Mouse (Mus musculus) monocyte, adult 2 months (primary cell): ENCODE measurements at regions not wholly inside any gene's neighbourhood (a gene's known extent, or its start where the extent isn't known, plus 50 kb on each side); places are given as distances from the start of the nearest gene placed in this dataset.

Experiments
- DNase-seq, 2 experiments: peaks; one replicate each; pipeline ENCODE4 v3.0.0; 2022; ENCODE audit warnings: low spot score in 2 of 2, low read depth in 1 of 2

DNA sequence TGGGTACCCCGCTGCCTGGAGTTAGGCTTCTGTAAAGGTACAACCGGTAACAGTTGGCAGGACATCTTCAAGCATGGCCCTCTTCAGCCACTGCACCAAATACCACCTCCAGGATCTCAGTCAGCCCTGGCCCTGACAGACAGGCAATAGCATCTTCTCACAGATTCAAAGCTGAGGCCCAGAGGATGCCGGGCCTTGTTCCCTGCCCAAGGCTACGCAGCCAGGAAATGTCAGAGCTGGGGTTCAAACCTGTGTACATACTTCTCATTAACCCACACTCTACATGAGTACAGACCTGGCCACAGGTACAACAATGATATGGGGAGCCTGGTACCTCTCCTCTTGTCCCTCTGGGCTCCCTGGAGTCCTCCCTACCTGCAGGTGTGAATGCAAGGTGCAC lies 497.3 kb downstream of the Med13l start:
- DNase-seq = no peak

DNA sequence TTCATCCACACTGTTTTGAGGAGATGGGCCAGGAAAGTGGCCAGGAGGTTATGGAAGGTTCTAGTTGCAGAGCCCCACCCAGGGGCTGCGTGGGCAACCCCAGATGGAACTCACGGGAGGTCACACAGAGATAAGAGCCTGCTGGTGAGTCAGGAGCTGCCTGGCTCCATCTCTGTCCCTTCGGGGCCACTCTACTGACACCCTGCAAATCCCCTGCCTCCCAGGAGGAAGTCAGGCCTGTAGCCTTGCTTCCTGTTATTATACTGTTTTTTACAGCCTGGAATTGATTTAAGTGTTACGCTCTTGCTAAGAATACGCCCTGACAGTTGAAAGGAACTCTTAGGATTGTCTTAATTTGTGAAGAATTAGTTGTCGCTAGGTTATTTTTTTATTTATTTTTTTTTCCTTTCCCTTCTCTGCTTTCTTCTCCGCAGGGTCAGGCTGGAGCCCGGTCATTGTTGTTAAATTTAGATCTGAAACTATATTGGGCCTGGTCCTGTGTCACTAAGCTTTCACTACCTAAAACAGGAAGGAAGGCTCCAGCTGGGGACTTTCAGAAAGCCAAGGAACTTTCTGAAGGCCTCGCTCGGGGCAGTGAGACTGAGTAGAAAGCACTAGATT lies 497.9 kb downstream of the Med13l start:
- no peak for DNase-seq

DNA sequence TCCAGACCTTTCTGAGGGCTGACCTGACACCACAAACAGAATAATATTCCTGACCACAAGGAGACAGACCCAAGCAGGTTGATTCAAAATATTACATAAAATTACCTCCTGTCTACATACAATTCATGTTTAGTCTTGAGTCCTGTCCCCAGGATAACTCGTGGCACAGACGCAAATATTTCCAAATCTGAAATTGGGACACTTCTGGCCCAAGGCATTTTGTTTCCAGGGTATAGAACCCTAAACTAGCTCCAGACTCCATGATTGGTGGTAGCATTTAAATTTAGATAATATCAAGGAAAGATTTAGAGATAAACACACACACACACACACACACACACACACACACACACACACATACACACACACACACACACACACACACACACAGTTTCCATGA lies 498.7 kb downstream of the Med13l start:
- no peak for DNase-seq

DNA sequence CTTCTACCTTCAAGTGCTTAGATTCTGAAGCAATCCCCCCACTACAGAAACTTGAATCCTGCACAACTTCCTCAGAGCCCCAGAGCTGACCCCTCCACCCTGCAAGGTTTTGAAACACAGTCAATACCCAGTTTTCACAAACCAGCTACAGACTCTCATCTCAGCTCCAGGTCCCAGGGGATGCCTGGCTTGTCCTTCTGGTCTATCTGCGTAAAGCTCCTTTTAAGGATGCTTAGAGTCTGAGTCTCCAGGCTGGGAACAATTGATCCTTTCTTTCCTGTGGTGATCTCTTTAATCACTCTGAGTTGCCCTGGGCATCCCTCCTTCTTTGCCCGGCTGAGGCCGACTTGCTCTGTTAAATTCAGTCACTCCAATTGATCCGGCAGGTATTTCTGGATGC lies 500.4 kb downstream of the Med13l start:
- DNase-seq = no peak

DNA sequence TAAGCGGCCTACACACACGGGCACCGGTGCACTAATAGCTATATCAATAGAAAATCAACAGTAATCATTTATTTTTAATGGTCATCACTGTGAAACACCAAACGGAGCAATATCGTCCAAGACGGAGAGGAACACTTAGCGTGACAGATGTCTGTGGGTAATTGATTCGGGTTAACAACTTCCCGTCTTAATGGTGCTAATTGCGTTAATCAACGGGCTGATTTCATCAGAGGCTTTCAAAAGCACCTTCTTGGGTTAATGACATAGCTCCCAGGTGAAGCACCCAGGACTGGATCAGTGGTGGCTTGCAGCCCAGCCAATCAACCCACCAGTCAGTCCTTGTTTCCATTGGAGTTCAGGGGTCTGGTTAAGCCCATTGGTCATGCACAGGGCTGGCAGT lies 502.0 kb downstream of the Med13l start:
- DNase-seq = no peak

DNA sequence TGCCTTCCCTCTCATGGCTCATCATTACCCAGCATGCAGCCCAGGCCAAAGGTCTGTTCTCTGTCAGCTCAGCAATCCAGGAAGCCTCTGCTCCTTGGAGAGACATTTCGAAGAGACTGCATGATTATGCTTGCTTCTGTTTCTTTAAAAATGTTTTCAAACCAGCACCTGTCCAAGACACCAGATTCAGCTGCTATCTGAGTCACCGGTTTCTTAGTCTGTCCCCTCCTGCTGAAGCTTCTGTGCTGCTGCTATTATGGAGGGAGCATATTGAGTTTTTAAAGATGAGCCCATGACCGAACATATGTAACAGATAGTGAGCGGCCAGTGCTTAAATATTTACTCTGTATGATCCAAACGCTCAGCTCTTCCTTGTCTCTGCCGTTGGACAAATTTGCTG lies 506.2 kb downstream of the Med13l start:
- DNase-seq = no peak

DNA sequence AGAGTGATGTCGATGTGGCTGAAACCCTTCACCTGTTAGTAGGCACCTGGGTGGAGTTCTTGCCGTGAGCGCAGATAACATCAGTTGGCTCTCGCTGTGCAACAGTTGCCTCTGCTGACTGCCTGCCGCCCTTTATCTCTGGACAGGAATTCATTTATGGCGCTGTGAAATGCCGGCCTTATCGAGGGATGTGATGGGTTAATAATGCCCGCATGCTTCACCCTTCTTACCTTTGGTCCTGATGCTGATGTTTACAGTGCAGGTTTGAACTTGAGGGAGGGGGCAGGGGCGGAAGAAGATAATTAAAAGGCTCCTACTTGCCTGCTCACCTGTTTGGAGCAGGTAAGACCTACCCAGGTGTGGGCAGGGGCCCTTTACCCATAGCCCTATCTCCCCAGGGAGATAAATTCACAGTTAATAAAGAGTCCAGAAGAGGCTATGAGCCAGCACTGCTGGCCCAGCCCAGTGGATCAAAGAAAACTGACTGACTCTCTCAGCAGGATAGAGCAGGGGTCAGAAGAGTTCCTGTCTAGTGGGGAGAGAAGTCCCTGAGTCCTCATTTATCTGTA lies 509.4 kb downstream of the Med13l start:
- DNase-seq = no peak

DNA sequence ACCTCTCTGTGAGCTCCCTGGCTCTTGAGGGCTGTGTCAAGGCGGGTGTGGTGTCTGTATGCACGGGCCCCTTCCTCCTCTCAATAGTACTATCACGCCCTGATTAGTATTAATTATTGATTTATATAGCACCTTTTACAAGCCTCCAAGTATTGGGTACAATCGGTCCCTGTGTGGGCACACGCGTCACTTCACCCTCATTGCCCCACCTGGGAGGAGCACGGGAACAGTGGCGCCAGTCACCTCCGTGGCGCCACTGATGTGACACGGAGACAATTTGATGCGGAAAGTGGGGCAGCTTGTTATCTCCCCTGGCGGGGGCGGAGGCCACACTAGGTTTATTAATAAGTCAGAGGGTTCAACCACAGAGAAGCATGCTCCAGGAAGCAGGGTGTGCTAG lies 512.2 kb downstream of the Med13l start:
- DNase-seq = no peak

DNA sequence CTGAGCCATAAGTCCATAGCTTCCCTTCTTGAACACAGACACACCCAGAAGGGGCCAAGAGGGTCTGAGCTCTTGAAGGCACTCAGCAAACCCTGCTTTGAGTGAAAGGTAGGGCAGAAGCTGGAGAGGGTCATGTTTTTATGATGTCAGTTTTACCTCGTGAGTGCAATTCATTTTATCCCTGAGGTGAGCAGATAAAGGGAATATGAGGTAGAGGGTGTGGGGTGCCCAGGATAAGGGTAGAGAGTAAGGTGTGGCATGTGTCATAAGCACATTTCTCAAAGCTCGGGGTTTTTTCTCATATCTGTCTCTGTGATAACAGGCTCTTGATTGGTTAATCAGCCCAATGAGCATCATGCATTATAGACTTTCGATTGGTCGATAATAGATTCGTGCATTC lies 520.3 kb downstream of the Med13l start:
- DNase-seq = no peak

DNA sequence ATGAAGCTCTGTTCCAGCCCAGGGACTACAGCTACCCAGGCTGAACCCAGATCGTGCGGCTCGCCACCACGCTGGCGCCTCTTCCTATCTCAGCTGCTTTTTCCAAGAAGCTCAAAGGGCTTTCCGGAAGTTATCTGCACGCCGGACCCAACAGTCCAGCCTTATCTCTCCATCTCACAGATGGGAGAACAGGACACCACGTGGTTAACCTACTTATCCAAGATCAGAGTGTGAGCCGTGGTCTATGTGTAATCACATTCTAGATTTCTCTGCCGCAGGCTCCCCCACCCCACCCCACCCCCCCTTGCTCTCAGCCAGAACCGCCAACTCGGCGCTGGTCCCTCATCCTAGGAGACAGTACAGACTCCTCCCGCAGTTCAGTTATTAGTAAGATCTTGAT lies 522.4 kb downstream of the Med13l start:
- no peak for DNase-seq

DNA sequence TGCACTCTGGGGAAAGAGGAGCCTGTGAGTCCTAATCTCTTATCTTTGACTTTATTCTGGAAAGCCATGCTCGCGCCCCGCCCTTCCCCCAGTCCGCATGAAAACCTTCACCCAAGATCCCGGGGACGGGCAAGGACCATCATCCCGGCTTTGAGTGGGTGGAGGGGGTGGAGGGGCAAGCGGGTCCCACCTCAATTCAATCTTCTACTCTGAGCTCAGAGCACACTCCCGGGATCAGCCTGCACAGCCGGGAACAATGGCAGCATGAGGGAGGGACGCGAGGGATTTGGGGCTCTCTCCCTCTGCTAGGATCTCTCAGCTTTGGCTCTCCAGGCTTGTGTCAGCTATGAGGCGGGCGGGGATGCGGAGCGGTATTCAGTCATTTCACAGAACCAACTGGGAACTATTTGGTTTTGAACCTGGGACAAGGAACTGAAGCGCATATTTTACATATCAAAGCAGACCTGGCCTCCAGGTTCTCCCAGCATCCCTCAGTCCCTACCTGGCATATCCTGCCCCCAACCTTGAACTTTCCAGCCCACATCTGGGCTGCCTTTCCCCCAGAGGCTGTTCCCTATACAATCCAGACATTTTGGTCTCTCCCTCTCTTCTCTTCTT lies 537.2 kb downstream of the Med13l start:
- no peak for DNase-seq

DNA sequence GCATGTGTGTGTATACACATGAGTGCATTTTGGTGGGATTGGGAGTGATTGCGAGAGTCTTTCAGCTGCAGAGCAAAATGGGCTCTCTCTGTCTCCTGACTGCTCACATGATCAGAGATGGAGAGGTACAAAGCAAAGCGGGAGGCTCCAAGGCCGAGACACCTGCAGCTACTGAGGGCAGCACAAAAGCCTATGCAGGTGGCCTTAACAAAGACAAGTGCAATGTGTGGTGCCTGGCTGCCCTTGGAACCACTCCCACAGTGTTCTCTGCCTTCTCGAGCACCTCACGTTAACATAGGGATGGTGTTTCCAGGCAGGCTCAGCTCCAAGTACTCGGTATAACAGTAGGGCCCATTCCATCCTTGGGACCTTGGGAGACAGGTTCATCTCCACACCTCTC lies 539.3 kb downstream of the Med13l start:
- DNase-seq = no peak

DNA sequence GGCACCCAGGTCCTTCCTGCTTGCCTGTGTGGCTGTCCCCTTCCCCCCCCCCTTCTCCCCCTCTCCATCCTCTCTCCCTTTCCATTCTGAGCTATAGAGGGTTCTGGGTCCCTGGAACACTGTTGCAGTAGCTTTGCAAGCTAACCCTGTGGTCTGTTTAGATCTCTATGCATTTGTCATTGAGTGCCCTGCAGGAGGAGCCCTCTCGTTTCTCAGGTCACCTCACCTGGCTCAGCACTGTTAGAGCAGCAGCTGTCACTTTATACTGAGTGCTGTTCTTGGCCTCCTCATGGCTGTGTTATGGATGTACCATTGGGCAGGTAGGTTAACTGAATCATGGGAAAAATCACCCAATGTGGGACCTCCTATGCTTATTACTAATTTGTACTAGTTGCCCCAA lies 543.0 kb downstream of the Med13l start:
- DNase-seq = no peak

DNA sequence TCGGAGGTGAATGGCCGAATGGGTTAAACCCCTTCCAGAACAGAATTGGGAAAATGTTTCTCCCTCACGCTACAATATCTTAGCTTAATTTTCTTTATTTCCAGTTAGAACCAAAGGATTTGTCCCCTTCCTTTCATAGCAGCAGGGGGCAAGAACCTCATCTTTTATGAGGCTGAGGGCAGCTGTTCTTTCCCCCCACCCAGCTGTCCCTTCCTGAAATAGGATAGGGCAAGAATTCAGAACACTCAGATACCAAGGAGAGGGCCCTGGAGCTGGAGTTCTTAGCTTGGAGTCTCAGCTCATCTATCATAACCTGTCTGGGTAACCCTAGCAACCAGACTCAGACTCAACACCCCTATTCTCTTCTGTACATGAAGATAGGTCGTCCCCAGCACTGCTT lies 547.4 kb downstream of the Med13l start:
- no peak for DNase-seq

DNA sequence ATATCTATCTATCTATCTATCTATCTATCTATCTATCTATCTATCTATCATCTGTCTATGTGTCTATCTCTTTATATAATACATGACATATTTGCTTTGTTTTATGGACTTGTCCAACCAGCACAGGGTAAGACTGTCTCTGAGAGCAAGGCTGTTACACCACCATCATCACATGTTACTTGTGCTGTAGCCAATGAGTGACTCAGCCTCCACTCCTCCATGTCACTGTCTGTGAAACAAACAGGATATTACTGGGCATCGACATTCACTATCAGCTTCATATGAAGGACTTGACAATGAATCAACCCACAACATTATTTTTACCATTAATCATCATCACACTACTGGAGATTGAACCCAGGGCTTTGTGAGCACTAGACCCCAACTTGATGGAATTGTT lies 549.0 kb downstream of the Med13l start:
- DNase-seq = no peak

DNA sequence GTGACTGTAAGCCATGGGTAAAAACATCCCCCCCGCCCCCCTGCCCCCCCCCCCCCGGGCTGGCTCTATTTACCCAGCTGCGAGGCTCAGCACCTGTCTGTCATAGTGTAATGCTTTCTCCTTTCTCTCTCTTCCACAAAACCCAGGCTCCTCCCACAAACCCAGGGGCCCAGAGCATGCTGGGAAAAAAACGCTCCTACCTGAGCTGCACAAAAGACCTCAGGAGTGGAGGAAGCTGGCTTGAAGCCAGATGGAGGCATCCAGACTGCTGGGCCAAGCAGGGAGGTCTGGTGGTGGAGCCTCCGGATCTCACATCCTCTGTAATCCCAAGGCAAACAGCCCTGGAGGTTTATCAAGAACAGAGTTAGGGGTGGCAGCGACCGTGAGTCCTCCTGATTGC lies 553.6 kb downstream of the Med13l start:
- no peak for DNase-seq

DNA sequence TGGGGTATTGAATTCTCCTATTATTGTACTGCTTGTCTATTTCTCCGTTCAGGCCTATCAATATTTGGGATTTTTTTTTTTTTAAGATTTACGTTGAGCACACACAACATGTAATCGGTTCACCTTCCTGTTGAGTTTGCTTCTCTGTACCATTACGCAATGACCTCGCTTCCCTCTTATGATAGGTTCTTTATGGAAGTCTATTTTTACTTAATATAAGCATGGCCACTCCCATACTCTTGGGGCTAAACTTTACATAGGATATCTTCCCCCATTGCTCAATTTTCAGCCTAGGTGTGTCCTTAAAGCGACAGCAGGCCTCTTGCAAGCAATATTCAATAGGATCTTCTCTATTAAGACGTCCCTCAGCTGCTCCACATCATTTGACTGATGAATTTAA lies 544.7 kb upstream of the Tbx3 start:
- no peak for DNase-seq

DNA sequence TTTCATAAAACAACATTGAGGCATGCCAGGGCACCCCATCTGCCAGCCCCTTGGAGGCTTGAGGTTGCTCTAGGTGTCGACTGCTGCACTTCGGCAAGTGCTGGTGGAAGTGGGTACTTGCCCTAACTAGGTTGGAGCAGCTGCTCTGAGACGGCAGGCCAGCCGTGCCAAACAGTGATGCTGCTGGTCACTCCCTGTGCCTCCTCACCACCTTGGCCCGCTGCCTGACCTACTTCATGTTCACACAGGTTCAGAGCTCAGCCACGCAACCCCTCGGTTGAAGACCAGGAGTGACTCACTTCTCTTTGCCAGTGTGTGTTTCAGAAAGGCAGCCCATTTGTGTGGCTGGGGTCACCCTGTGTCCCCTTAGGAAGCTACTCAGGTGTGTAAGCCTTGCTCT lies 540.3 kb upstream of the Tbx3 start:
- DNase-seq = no peak

DNA sequence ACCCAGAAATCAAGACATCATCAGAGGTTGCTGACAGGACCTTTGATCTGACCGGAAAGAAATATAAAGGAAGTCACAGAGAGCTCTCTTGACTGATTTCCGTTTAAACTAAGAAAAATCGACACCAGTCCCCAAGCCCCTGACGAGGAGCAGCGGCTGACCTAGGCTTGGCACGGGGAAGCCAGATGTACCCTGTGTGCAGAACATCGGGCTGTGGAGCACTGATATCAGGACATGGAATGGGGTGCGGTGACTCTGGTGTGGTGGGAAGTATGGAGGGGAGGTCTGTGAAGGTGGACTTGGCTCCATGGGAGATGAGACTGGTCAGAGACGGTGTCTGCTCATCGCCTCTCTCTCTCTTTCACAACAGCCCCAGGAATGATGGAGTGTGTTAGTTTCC lies 539.0 kb upstream of the Tbx3 start:
- no peak for DNase-seq

DNA sequence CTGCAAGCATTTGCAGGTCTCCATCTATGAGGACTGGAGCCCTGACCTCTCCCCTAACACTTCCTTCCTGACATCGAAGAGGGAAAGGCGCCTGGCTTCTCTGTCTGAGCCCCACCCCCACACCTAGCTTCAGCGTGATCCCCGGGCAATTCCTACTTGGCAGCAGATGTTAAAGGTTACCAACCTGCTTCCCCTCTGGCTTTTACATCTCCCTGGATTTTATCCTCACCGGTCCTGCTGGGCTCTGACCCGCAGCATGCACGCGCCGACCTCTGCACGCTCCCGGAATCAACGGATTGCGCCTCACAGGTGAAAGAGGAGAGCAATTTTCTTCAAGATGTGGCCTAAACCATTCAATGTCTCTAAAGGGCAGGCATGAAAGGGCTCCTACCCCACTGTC lies 537.1 kb upstream of the Tbx3 start:
- no peak for DNase-seq

DNA sequence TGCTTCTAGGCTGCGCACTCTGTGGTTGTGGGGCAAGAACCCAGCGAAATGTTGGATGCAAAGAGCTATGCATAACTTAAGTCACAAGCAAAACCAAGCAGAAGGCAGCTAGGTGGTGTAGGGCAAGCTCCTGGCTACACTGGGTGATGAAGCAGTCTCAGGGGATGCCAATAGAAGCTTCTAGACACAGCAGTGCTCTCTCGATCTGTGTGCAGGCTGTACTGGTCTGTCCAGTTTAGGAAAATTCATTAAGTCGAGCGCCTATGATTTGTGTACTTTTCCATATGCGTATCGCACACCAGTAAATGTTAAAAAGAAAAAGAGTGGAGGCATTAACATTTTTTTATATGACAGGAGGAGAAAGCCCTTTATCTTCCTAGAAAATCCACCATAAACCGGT lies 533.6 kb upstream of the Tbx3 start:
- DNase-seq = no peak

DNA sequence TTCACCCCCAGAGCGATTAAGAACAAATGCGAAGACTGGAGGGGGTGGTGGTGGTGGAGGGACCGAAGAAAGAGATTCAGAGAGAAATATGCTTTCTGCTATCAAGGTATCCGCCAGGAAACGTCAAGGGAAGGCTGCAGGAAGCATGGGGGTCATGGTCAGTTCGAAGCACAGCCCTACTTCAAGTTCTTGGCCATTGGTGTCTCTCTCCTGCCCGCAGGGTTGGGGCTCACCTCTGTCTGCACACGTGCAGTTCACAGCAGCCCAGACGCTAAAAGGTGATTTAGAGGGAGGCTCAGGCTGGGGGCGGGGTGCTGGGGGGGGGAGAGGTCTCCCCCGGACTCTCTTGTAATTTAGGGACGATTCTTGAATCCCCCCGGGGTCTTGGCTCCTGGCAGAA lies 533.1 kb upstream of the Tbx3 start:
- no peak for DNase-seq

DNA sequence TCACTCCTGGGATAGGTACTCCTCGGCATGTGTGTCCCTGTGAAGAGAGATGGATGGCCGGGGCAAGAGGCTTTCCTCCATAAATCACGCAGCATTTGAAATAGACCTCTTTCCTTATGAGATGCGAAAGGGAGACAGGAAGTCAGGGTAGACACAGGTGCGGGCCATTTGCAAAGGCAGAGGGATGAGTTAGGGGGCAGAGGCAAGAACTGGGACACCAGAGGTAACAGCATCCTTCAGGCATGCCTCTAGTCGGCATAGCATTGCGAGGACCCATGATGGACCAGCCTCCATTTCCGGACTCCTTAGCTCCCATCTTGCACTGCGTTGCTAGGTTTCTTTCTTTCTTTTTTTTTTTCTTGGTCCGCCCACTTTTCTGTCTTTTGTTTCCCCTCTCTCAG lies 532.6 kb upstream of the Tbx3 start:
- DNase-seq = no peak
